Mouse (Mus musculus) stomach, postnatal 0 days (tissue): Measurements from ENCODE around the gene Calcoco1. TPM values are rescaled to one million over a fixed set of nuclear protein-coding genes. Genes with fewer than 3 reads are reported as not detected.

Experiments
- ATAC-seq: fragments of 200-750 bp; cut with Nextera tagmentation; 2 replicates; pipeline ENCODE4 v1.8.0; 2017; ENCODE audit not compliant: low FRiP score, low TSS enrichment
- DNase-seq: peaks from one replicate; pipeline ENCODE4 v3.0.0-alpha.2; 2016; ENCODE audit warnings: low spot score
- H3K27ac ChIP-seq: fragments of 300-500 bp; sonication (generic); replicated peaks from 2 replicates; pipeline ENCODE4 v1.5.1; 2014; ENCODE audit warnings: mild to moderate bottlenecking, control low read depth
- H3K27me3 ChIP-seq: fragments of 300-500 bp; sonication (generic); 2 replicates; pipeline ENCODE4 v1.6.1; 2014; ENCODE audit warnings: low read length; ENCODE audit not compliant: control insufficient read depth, insufficient read depth
- H3K36me3 ChIP-seq: fragments of 300-500 bp; sonication (generic); 2 replicates; pipeline ENCODE4 v1.6.1; 2014; ENCODE audit warnings: low read length, mixed read lengths; ENCODE audit not compliant: control insufficient read depth, insufficient read depth
- H3K4me1 ChIP-seq: fragments of 300-500 bp; sonication (generic); replicated peaks from 2 replicates; pipeline ENCODE4 v1.6.1; 2014; ENCODE audit warnings: antibody characterized with exemption; ENCODE audit not compliant: control insufficient read depth, insufficient read depth
- H3K4me2 ChIP-seq: fragments of 300-500 bp; sonication (generic); replicated peaks from 2 replicates; pipeline ENCODE4 v1.6.1; 2014; ENCODE audit warnings: low read depth, mild to moderate bottlenecking, control low read depth, moderate library complexity
- H3K4me3 ChIP-seq: fragments of 300-500 bp; sonication (generic); 2 replicates; pipeline ENCODE4 v1.5.1; 2014; ENCODE audit warnings: low read depth, low read length, control low read depth
- H3K9ac ChIP-seq: fragments of 300-500 bp; sonication (generic); 2 replicates; pipeline ENCODE4 v1.6.1; 2014; ENCODE audit warnings: mild to moderate bottlenecking, low read length, control low read depth, mixed read lengths
- H3K9me3 ChIP-seq: fragments of 300-500 bp; sonication (generic); 2 replicates; pipeline ENCODE4 v1.6.1; 2016; ENCODE audit warnings: low read length; ENCODE audit not compliant: control insufficient read depth
- CTCF ChIP-seq: IDR thresholded peaks from 2 replicates; pipeline ENCODE4 v1.5.1; 2016; ENCODE audit warnings: antibody characterized with exemption, low read depth, mild to moderate bottlenecking, moderate library complexity
- EP300 ChIP-seq: optimal IDR thresholded peaks from 2 replicates; pipeline ENCODE3; 2016; ENCODE audit warnings: antibody characterized with exemption
- WGBS: fragments of 180-500 bp; shearing (Covaris S2); extraction: QIAGEN DNeasy Blood & Tissue Kit; methylation state at CpG from one replicate; pipeline ENCODE4 v1.1.7; 2014; 5-methylcytosine and 5-hydroxymethylcytosine counted together
- polyA plus RNA-seq: library from polyadenylated mRNA; unstranded; fragments of >200 nt; fragmentation: Nextera tagmentation; extraction: Ambion mirVana; gene quantifications from 2 replicates; pipeline ENCODE4 v1.2.1, GENCODE M21; 2015

Gene Calcoco1
- polyA plus RNA-seq, 1 experiment from 2014 or later, result 25.5 TPM

GRCm38 (mm10) chr15:102736127-102736944, 14.4 kb upstream of the Calcoco1 start:
- Histone ChIP-seq H3K27me3 (no peaks in the 10 kb centered on the region), H3K36me3 (no peaks in the 10 kb centered on the region), H3K4me2 (peak overlapping the region; percentile 44), H3K27ac (no peak overlapping the region), H3K4me1 (0 out of 2 replicates have a peak, but pooled peaks cover 2% of the 10 kb centered on the region), H3K9me3 (no peaks in the 10 kb centered on the region), H3K4me3 (no peak overlapping the region), H3K9ac (no peak overlapping the region)
- TF ChIP-seq CTCF (no peak), EP300 (no peak)
- DNase-seq, result peak; percentile 30
- 20% methylated on average over 23 of the region's 36 CpGs for WGBS
- ATAC-seq, result peak; percentile 30

- Histone ChIP-seq H3K9me3 (no peaks in the 10 kb centered on the region), H3K27me3 (no peaks in the 10 kb centered on the region), H3K36me3 (no peaks in the 10 kb centered on the region), H3K4me1 (0 out of 2 replicates have a peak, but pooled peaks cover 2% of the 10 kb centered on the region), H3K4me2 (no peak overlapping the region), H3K4me3 (no peak overlapping the region), H3K9ac (no peak overlapping the region), H3K27ac (no peak overlapping the region)
- DNase-seq (no peak), ATAC-seq (no peak)
- TF ChIP-seq EP300 (no peak), CTCF (peak; percentile 48)
- WGBS, result 56% methylated on average over 14 of the region's 14 CpGs
Observed at GRCm38 (mm10) chr15:102735031-102735430, 13.1 kb upstream of the Calcoco1 start.

GRCm38 (mm10) chr15:102733759-102734531, 12.0 kb upstream of the Calcoco1 start:
- WGBS, result 85% methylated on average over 28 of the region's 28 CpGs
- TF ChIP-seq CTCF (no peak), EP300 (no peak)
- H3K27ac ChIP-seq, result no peak overlapping the region

GRCm38 (mm10) chr15:102733233-102733632, 11.3 kb upstream of the Calcoco1 start:
- WGBS, result 69% methylated on average over 5 of the region's 5 CpGs
- Histone ChIP-seq H3K4me2 (no peak overlapping the region), H3K36me3 (no peaks in the 10 kb centered on the region), H3K4me3 (no peak overlapping the region), H3K9me3 (no peaks in the 10 kb centered on the region), H3K27me3 (no peaks in the 10 kb centered on the region), H3K4me1 (0 out of 2 replicates have a peak, but pooled peaks cover 2% of the 10 kb centered on the region), H3K9ac (no peak overlapping the region), H3K27ac (no peak overlapping the region)
- ATAC-seq (no peak), DNase-seq (no peak)
- TF ChIP-seq EP300, result no peak
- TF ChIP-seq CTCF, result no peak

More at GRCm38 (mm10) chr15:102733759-102734531, 12.0 kb upstream of the Calcoco1 start:
- no peak overlapping the region for H3K4me2 ChIP-seq
- no peaks in the 10 kb centered on the region for H3K27me3 ChIP-seq
- no peaks in the 10 kb centered on the region for H3K36me3 ChIP-seq
- H3K9ac ChIP-seq, result no peak overlapping the region
- H3K4me1 ChIP-seq, result 0 out of 2 replicates have a peak, but pooled peaks cover 2% of the 10 kb centered on the region
- no peak overlapping the region for H3K4me3 ChIP-seq
- DNase-seq (no peak), ATAC-seq (no peak)
- H3K9me3 ChIP-seq, result no peaks in the 10 kb centered on the region

GRCm38 (mm10) chr15:102732406-102732805, 10.4 kb upstream of the Calcoco1 start:
- no peaks in the 10 kb centered on the region for H3K36me3 ChIP-seq
- H3K9me3 ChIP-seq, result no peaks in the 10 kb centered on the region
- 0 out of 2 replicates have a peak, but pooled peaks cover 2% of the 10 kb centered on the region for H3K4me1 ChIP-seq
- H3K27ac ChIP-seq, result no peak overlapping the region
- 84% methylated on average over 6 of the region's 6 CpGs for WGBS
- no peak overlapping the region for H3K9ac ChIP-seq
- DNase-seq (no peak), ATAC-seq (no peak)
- H3K4me3 ChIP-seq, result no peak overlapping the region
- TF ChIP-seq EP300, result no peak
- no peak for TF ChIP-seq CTCF
- H3K27me3 ChIP-seq, result no peaks in the 10 kb centered on the region
- H3K4me2 ChIP-seq, result no peak overlapping the region

- WGBS, result 55% methylated on average over 2 of the region's 2 CpGs
- DNase-seq (no peak), ATAC-seq (no peak)
- no peak overlapping the region for H3K9ac ChIP-seq
- no peaks in the 10 kb centered on the region for H3K9me3 ChIP-seq
- H3K36me3 ChIP-seq, result no peaks in the 10 kb centered on the region
- TF ChIP-seq EP300, result no peak
- no peak for TF ChIP-seq CTCF
- no peaks in the 10 kb centered on the region for H3K27me3 ChIP-seq
- H3K4me3 ChIP-seq, result no peak overlapping the region
- H3K27ac ChIP-seq, result no peak overlapping the region
- H3K4me2 ChIP-seq, result no peak overlapping the region
- H3K4me1 ChIP-seq, result no peaks in the 10 kb centered on the region
Observed at GRCm38 (mm10) chr15:102727951-102728350, 6.0 kb upstream of the Calcoco1 start.
